Mouse (Mus musculus) intestine, embryonic 15.5 days (tissue): Measurements from ENCODE around the gene Tsnaxip1. TPM values are rescaled to one million over a fixed set of nuclear protein-coding genes. Genes with fewer than 3 reads are reported as not detected.

Experiments
- ATAC-seq: fragments of 200-750 bp; cut with Nextera tagmentation; 2 replicates; pipeline ENCODE4 v1.8.0; 2017; ENCODE audit warnings: moderate TSS enrichment, moderate library complexity
- H3K27ac ChIP-seq: fragments of 300-500 bp; sonication (generic); 2 replicates; pipeline ENCODE4 v1.5.1; 2015; ENCODE audit warnings: mild to moderate bottlenecking, inconsistent platforms
- H3K27me3 ChIP-seq: fragments of 300-500 bp; sonication (generic); replicated peaks from 2 replicates; pipeline ENCODE4 v1.6.1; 2015; ENCODE audit warnings: inconsistent platforms
- H3K36me3 ChIP-seq: fragments of 300-500 bp; sonication (generic); 2 replicates; pipeline ENCODE4 v1.6.1; 2015; ENCODE audit warnings: inconsistent platforms
- H3K4me1 ChIP-seq: fragments of 300-500 bp; sonication (generic); replicated peaks from 2 replicates; pipeline ENCODE4 v1.6.1; 2015; ENCODE audit warnings: inconsistent platforms
- H3K4me2 ChIP-seq: fragments of 300-500 bp; sonication (generic); replicated peaks from 2 replicates; pipeline ENCODE4 v1.6.1; 2015; ENCODE audit warnings: mild to moderate bottlenecking, inconsistent platforms
- H3K4me3 ChIP-seq: fragments of 300-500 bp; sonication (generic); replicated peaks from 2 replicates; pipeline ENCODE4 v1.5.1; 2015; ENCODE audit warnings: inconsistent platforms
- H3K9ac ChIP-seq: fragments of 300-500 bp; sonication (generic); 2 replicates; pipeline ENCODE4 v1.6.1; 2015; ENCODE audit warnings: inconsistent platforms
- H3K9me3 ChIP-seq: fragments of 300-500 bp; sonication (generic); 2 replicates; pipeline ENCODE4 v1.6.1; 2016; ENCODE audit warnings: inconsistent platforms
- whole genome bisulfite sequencing: fragments of 180-500 bp; shearing (Covaris S2); methylation state at CpG from one replicate; pipeline ENCODE4 v1.1.7; 2015; 5-methylcytosine and 5-hydroxymethylcytosine counted together
- polyA plus RNA-seq: library from polyadenylated mRNA; unstranded; fragments of >200 nt; fragmentation: Nextera tagmentation; extraction: Ambion mirVana; gene quantifications from 2 replicates; pipeline ENCODE4 v1.2.1, GENCODE M21; 2015

The Tsnaxip1 gene
- polyA plus RNA-seq, 1 experiment from 2014 or later = not detected

DNA sequence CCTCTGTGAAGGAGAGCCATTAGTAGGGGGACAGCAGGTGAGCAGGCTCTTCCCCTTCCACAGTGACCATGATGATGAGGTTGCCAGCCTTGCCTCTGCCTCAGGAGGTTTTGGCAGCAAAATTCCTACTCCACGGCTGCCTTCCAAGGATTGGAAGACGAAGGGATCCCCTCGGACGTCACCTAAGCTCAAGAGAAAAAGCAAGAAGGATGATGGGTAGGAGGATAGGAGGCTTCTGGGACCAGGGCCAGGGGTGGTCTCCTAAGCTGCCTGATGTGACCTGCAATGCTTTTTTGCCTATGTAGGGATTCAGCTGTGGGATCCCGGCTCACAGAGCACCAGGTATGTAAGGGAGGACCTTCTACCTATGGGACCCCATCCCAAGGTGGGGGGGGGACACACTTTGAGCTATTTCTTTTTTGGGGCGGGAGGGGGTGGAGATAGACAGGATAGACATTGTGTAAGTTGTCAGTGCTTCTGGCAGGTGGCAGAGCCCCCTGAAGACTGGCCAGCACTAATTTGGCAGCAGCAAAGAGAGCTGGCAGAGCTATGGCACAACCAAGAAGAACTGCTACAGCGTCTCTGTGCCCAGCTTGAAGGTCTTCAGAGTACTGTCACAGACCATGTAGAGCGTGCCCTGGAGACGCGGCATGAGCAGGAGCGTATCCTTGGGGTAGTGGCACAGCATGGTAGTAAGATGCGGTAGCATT lies 62.4 kb downstream of the Tsnaxip1 start:
- Histone ChIP-seq H3K4me3 (no peak overlapping the region), H3K9ac (no peak overlapping the region), H3K27me3 (no peaks in the 10 kb centered on the region), H3K4me1 (0 out of 2 replicates have a peak, but pooled peaks cover 4% of the 10 kb centered on the region), H3K36me3 (peaks cover 62% of the 10 kb centered on the region), H3K9me3 (no peaks in the 10 kb centered on the region), H3K27ac (no peak overlapping the region), H3K4me2 (no peak overlapping the region)
- ATAC-seq = no peak
- WGBS = 92% methylated on average over 12 of the region's 12 CpGs

DNA sequence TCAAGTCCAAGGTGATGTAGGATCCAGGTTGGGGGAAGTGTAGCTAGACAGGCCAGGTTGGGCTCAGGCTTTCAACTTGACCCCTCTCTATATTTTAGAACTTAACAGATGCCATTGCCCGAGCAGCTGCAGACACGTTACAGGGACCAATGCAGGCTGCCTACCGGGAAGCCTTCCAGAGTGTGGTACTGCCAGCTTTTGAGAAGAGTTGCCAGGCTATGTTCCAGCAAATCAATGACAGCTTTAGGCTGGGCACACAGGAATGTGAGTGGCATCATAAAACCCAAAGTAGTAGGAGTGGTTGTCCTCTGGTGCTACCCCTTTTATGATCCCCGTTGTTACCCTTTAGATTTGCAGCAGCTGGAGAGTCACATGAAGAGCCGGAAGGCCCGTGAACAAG lies 63.3 kb downstream of the Tsnaxip1 start:
- Histone ChIP-seq H3K36me3 (peaks cover 57% of the 10 kb centered on the region), H3K9me3 (no peaks in the 10 kb centered on the region), H3K4me2 (no peak overlapping the region), H3K4me3 (no peak overlapping the region), H3K27ac (no peak overlapping the region), H3K4me1 (0 out of 2 replicates have a peak, but pooled peaks cover 4% of the 10 kb centered on the region), H3K27me3 (no peaks in the 10 kb centered on the region), H3K9ac (no peak overlapping the region)
- ATAC-seq = no peak
- WGBS = 87% methylated on average over 6 of the region's 6 CpGs

DNA sequence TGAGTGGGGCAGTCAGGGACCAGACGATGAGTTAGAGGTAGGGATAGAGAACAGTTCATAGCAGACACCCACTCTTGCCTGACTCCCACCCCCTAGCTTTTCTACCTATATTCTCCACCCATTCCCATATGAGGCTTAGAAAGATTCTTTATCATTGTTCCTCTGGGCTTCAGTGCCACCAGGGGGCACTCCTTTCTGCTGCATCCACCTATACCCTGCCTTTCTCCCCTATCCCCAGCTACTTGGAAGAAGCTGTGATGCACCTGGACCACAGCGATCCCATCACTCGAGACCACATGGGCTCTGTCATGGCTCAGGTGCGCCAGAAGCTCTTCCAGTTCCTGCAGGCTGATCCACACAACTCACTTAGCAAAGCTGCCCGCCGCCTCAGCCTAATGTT lies 64.9 kb downstream of the Tsnaxip1 start:
- peaks cover 44% of the 10 kb centered on the region for H3K36me3 ChIP-seq
- 90% methylated on average over 6 of the region's 6 CpGs for WGBS
- H3K27ac ChIP-seq = no peak overlapping the region
- no peaks in the 10 kb centered on the region for H3K9me3 ChIP-seq
- H3K4me2 ChIP-seq = no peak overlapping the region
- H3K4me3 ChIP-seq = no peak overlapping the region
- 0 out of 2 replicates have a peak, but pooled peaks have one; percentile 13 for ATAC-seq
- H3K9ac ChIP-seq = no peak overlapping the region
- 0 out of 2 replicates have a peak, but pooled peaks cover 4% of the 10 kb centered on the region for H3K4me1 ChIP-seq
- no peaks in the 10 kb centered on the region for H3K27me3 ChIP-seq

DNA sequence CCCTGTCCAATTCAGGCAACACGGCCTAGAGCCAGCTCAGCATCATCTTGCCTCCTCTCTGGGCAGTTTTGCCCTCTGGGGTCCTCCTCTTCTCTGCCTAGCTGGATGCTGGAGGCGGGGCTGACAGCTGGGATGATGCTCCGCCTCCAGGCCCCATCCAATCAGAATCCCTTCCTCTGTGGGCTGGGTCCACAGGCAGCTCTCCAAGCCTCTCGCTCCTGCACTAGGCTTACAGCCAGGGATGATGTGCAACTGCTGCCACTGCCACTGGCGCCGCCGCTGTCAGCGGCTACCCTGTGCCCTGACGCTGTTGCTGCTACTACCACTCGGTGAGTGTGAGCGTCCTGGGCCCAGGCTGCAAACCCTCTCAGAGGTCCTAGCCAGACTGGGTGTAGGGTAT lies 65.8 kb downstream of the Tsnaxip1 start, which contains the start of gene Nrn1l:
TSS of gene Nrn1l (plus strand) at position 229 of the 400 bp plus-strand sequence.
- H3K4me2 ChIP-seq = peak within 1 kb of the TSS; percentile 31; the same call in 1 of the 2 replicates
- 0 out of 2 replicates have a peak, but pooled peaks cover 4% of the 10 kb centered on the region for H3K4me1 ChIP-seq
- 11% methylated on average over 11 of the region's 11 CpGs for WGBS
- peaks cover 35% of the 10 kb centered on the region for H3K36me3 ChIP-seq
- no peak within 1 kb of the TSS for H3K4me3 ChIP-seq
- peak; percentile 82 for ATAC-seq
- H3K9ac ChIP-seq = no peak within 1 kb of the TSS
- H3K27ac ChIP-seq = no peak within 1 kb of the TSS
- H3K9me3 ChIP-seq = no peaks in the 10 kb centered on the region
- H3K27me3 ChIP-seq = no peaks in the 10 kb centered on the region

Other genes starting within 250 kb of the Tsnaxip1 start
- gene Ripor1, start 222.5 kb upstream of the Tsnaxip1 start, polyA plus RNA-seq = 18.4 and 18.5 TPM in 2 replicates
- gene Ctcf, start 191.2 kb upstream of the Tsnaxip1 start, polyA plus RNA-seq = 96.4 and 106 TPM in 2 replicates
- gene Agrp, start 190.3 kb upstream of the Tsnaxip1 start, polyA plus RNA-seq = 0.57 and 0.88 TPM in 2 replicates
- 1.0 and 1.1 TPM in 2 replicates for gene Carmil2, start 141.5 kb upstream of the Tsnaxip1 start, polyA plus RNA-seq
- gene Acd, start 126.6 kb upstream of the Tsnaxip1 start, polyA plus RNA-seq = 46.1 and 51.1 TPM in 2 replicates
- gene Pard6a, start 126.6 kb upstream of the Tsnaxip1 start, polyA plus RNA-seq = 12.7 and 13.4 TPM in 2 replicates
- gene 4933405L10Rik, start 120.1 kb upstream of the Tsnaxip1 start, polyA plus RNA-seq = 0.13 TPM in 1 of 2 replicates, not detected in the other
- gene Enkd1, start 119.5 kb upstream of the Tsnaxip1 start, polyA plus RNA-seq = 15.8 and 17.3 TPM in 2 replicates
- 10.5 and 10.6 TPM in 2 replicates for gene Gfod2, start 69.1 kb upstream of the Tsnaxip1 start, polyA plus RNA-seq
- gene Ranbp10, start 381 bp upstream of the Tsnaxip1 start, polyA plus RNA-seq = 8.5 and 8.9 TPM in 2 replicates
- 33.6 and 34.9 TPM in 2 replicates for gene Cenpt, start 25.5 kb downstream of the Tsnaxip1 start, polyA plus RNA-seq
- 54.9 and 60.0 TPM in 2 replicates for gene Thap11, start 27.4 kb downstream of the Tsnaxip1 start, polyA plus RNA-seq
- 192 and 253 TPM in 2 replicates for gene Nutf2, start 32.8 kb downstream of the Tsnaxip1 start, polyA plus RNA-seq
- gene Edc4, start 53.1 kb downstream of the Tsnaxip1 start, polyA plus RNA-seq = 35.9 and 38.4 TPM in 2 replicates
- gene Nrn1l, start 65.8 kb downstream of the Tsnaxip1 start, polyA plus RNA-seq = 0.34 and 0.96 TPM in 2 replicates
- 26.0 and 28.9 TPM in 2 replicates for gene Pskh1, start 72.7 kb downstream of the Tsnaxip1 start, polyA plus RNA-seq
- 0.82 and 3.2 TPM in 2 replicates for gene Ctrl, start 106.1 kb downstream of the Tsnaxip1 start, polyA plus RNA-seq
- 76.6 and 99.7 TPM in 2 replicates for gene Psmb10, start 110.7 kb downstream of the Tsnaxip1 start, polyA plus RNA-seq
- gene Lcat, start 115.7 kb downstream of the Tsnaxip1 start, polyA plus RNA-seq = 2.1 and 2.3 TPM in 2 replicates
- gene Slc12a4, start 138.4 kb downstream of the Tsnaxip1 start, polyA plus RNA-seq = 23.9 and 24.0 TPM in 2 replicates
- gene Dpep3, start 151.7 kb downstream of the Tsnaxip1 start, polyA plus RNA-seq = not detected in 2 replicates
- gene Dus2, start 163.6 kb downstream of the Tsnaxip1 start, polyA plus RNA-seq = 16.2 and 17.5 TPM in 2 replicates
- gene Dpep2nb, start 178.2 kb downstream of the Tsnaxip1 start, polyA plus RNA-seq = not detected in 2 replicates
- 14.2 and 15.5 TPM in 2 replicates for gene Ddx28, start 184.2 kb downstream of the Tsnaxip1 start, polyA plus RNA-seq
- gene Nfatc3, start 231.1 kb downstream of the Tsnaxip1 start, polyA plus RNA-seq = 6.0 and 6.2 TPM in 2 replicates